Mouse (Mus musculus) ES-Bruce4 (cell line): ENCODE results near the gene Arid1b. TPM values are rescaled to one million over a fixed set of nuclear protein-coding genes. Genes with fewer than 3 reads are reported as not detected.

Source experiments
- H3K27ac ChIP-seq: 2 replicates; pipeline ENCODE4 v1.5.1; 2012; ENCODE audit warnings: low read length, inconsistent platforms; ENCODE audit not compliant: insufficient read depth
- H3K27me3 ChIP-seq: 2 replicates; pipeline ENCODE4 v1.6.1; 2012; ENCODE audit warnings: mild to moderate bottlenecking, low read length, inconsistent platforms; ENCODE audit not compliant: control insufficient read depth, poor library complexity, insufficient read depth, severe bottlenecking
- H3K36me3 ChIP-seq: 2 replicates; pipeline ENCODE4 v1.6.1; 2012; ENCODE audit warnings: inconsistent platforms, mild to moderate bottlenecking, low read length, moderate library complexity; ENCODE audit not compliant: control insufficient read depth, poor library complexity, insufficient read depth, severe bottlenecking
- H3K4me1 ChIP-seq: one replicate; pipeline ENCODE4 v1.8.1; 2011; ENCODE audit warnings: low read length; ENCODE audit not compliant: control insufficient read depth, insufficient read depth
- H3K4me3 ChIP-seq: 2 replicates; pipeline ENCODE4 v1.5.1; 2011; ENCODE audit warnings: low read depth, mild to moderate bottlenecking, low read length
- H3K9ac ChIP-seq: 2 replicates; pipeline ENCODE4 v1.6.1; 2012; ENCODE audit warnings: low read depth, mild to moderate bottlenecking, inconsistent platforms; ENCODE audit not compliant: poor library complexity, severe bottlenecking
- H3K9me3 ChIP-seq: replicated peaks from 2 replicates; pipeline ENCODE4 v1.6.1; 2012; ENCODE audit warnings: mild to moderate bottlenecking, low read length, inconsistent platforms; ENCODE audit not compliant: control insufficient read depth, poor library complexity, insufficient read depth, severe bottlenecking
- CTCF ChIP-seq: IDR thresholded peaks from one replicate; pipeline ENCODE4 v1.8.1; 2011; ENCODE audit warnings: low read depth, low read length
- EP300 ChIP-seq: IDR thresholded peaks from 2 replicates; pipeline ENCODE4 v1.6.1; 2011; ENCODE audit warnings: low read depth, low read length; ENCODE audit not compliant: insufficient read depth
- POLR2A ChIP-seq: IDR thresholded peaks from one replicate; pipeline ENCODE4 v1.8.1; 2011; ENCODE audit warnings: low read length; ENCODE audit not compliant: insufficient read depth
- polyA plus RNA-seq: library from polyadenylated mRNA; stranded (reverse); fragments of >200 nt; gene quantifications from 2 replicates; pipeline ENCODE4 v1.2.4, GENCODE M21; 2011; ENCODE audit warnings: low read depth; ENCODE audit not compliant: missing spikeins, insufficient read depth, insufficient read length

Gene Arid1b
- polyA plus RNA-seq, result 20.4 and 22.4 TPM in 2 replicates

- no peak for TF ChIP-seq EP300
- TF ChIP-seq CTCF, result no peak
- TF ChIP-seq POLR2A, result no peak
- Histone ChIP-seq H3K27me3 (no peaks in the 10 kb centered on the region), H3K36me3 (no peaks in the 10 kb centered on the region), H3K27ac (peak within 1 kb of the TSS; percentile 90), H3K9me3 (0 out of 2 replicates have a peak, but pooled peaks cover 2% of the 10 kb centered on the region), H3K4me3 (peak within 1 kb of the TSS; percentile 88), H3K9ac (peak within 1 kb of the TSS; percentile 100), H3K4me1 (no peaks in the 10 kb centered on the region)
Measured at GRCm38 (mm10) chr17:4993840-4994503, at the start of gene Arid1b. Gene Arid1b, plus strand, starts transcription at chr17:4994332.

GRCm38 (mm10) chr17:4945311-4945751 is 48.8 kb upstream of the Arid1b start:
- Histone ChIP-seq H3K27ac (no peak overlapping the region), H3K27me3 (no peaks in the 10 kb centered on the region), H3K9ac (no peak overlapping the region), H3K4me3 (no peak overlapping the region), H3K9me3 (no peaks in the 10 kb centered on the region), H3K4me1 (peaks cover 2% of the 10 kb centered on the region), H3K36me3 (no peaks in the 10 kb centered on the region)
- TF ChIP-seq POLR2A (no peak), CTCF (no peak), EP300 (no peak)

GRCm38 (mm10) chr17:4945871-4946331 is 48.2 kb upstream of the Arid1b start:
- Histone ChIP-seq H3K4me3 (no peak overlapping the region; the same call in 1 of the 2 replicates), H3K27me3 (no peaks in the 10 kb centered on the region), H3K4me1 (peaks cover 2% of the 10 kb centered on the region), H3K27ac (no peak overlapping the region), H3K36me3 (no peaks in the 10 kb centered on the region), H3K9ac (no peak overlapping the region), H3K9me3 (no peaks in the 10 kb centered on the region)
- TF ChIP-seq CTCF (no peak), EP300 (0 out of 2 replicates have a peak, but pooled peaks have one; percentile 34)

GRCm38 (mm10) chr17:4946421-4946974 is 47.6 kb upstream of the Arid1b start:
- Histone ChIP-seq H3K9ac (peak overlapping the region; percentile 42; the same call in 1 of the 2 replicates), H3K27ac (peak overlapping the region; percentile 63), H3K4me1 (peaks cover 2% of the 10 kb centered on the region), H3K27me3 (no peaks in the 10 kb centered on the region), H3K4me3 (peak overlapping the region; percentile 6), H3K9me3 (no peaks in the 10 kb centered on the region), H3K36me3 (no peaks in the 10 kb centered on the region)
- TF ChIP-seq POLR2A (no peak), EP300 (no peak), CTCF (no peak)

GRCm38 (mm10) chr17:4947013-4947412 is 47.1 kb upstream of the Arid1b start:
- no peak overlapping the region for H3K4me3 ChIP-seq
- peak overlapping the region; percentile 42; the same call in 1 of the 2 replicates for H3K9ac ChIP-seq
- peak overlapping the region; percentile 63 for H3K27ac ChIP-seq

GRCm38 (mm10) chr17:4947439-4947838 is 46.7 kb upstream of the Arid1b start:
- TF ChIP-seq CTCF, result no peak
- no peak for TF ChIP-seq EP300
- TF ChIP-seq POLR2A, result no peak
- Histone ChIP-seq H3K9ac (no peak overlapping the region), H3K27ac (no peak overlapping the region), H3K27me3 (no peaks in the 10 kb centered on the region), H3K4me1 (peaks cover 2% of the 10 kb centered on the region), H3K9me3 (no peaks in the 10 kb centered on the region), H3K36me3 (no peaks in the 10 kb centered on the region), H3K4me3 (no peak overlapping the region)

More at GRCm38 (mm10) chr17:4947013-4947412, 47.1 kb upstream of the Arid1b start:
- no peaks in the 10 kb centered on the region for H3K27me3 ChIP-seq
- H3K9me3 ChIP-seq, result no peaks in the 10 kb centered on the region
- peaks cover 2% of the 10 kb centered on the region for H3K4me1 ChIP-seq
- TF ChIP-seq POLR2A (no peak), EP300 (no peak), CTCF (no peak)
- H3K36me3 ChIP-seq, result no peaks in the 10 kb centered on the region
